Mouse (Mus musculus) right cerebral cortex, postnatal 10 days (tissue): ENCODE data around the gene Hddc2.
"Not testable (repeated sequence)": the region's sequence is repeated elsewhere in the genome, so short reads cannot be mapped to it uniquely, and the experiment has no call there.

Experiments
- DNase-seq, 2 experiments: peaks; one replicate each; pipeline ENCODE4 v3.0.0; 2021; ENCODE audit warnings: low spot score in 2 of 2

Hddc2 gene

DNA sequence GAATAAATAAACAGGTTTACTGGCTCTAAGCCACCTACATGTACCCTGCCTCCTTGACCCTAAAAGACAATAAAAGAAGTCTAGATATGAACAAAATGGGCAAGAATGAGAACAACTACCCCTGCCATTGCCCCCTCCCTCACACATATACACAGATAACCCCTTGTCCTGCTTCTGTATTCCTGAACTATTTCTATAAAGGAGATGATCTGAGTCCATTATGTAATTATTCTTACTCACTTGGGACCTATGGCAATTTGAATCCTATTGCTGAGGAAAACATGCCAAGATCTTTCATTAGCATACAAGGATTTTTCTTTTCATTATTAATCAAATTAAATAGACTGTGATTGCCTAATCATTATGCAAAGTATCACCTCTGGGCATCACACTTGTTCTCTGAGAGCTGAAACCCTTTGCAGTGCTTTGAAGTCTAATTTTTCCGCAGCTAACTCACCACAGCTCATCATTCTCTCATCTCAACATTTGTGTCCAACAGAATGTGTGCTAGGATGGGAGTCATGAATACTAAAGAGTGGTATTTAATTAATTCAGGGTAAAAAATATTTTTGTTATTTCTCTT is 39.8 kb downstream of the Hddc2 start:
- no peak for DNase-seq

DNA sequence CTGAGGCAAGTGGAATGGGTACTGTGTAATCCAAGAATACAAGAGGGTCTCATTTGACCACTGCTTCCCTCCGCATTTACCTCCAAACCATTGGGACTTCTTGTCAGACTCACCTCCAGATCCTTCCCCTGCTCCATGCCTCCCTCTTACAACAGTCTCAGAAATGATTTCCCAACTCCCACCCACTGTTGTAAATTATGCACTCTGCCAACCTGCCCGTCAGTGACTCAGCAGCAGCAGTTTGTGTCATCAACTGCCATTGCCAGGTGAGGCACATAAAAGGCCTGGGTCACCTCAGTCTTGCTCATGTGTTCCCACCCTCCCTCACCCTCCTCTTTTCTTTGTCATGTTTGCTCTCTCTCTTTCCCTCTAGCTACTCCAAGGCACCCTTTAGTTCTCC is 41.0 kb downstream of the Hddc2 start:
- DNase-seq, result no peak

DNA sequence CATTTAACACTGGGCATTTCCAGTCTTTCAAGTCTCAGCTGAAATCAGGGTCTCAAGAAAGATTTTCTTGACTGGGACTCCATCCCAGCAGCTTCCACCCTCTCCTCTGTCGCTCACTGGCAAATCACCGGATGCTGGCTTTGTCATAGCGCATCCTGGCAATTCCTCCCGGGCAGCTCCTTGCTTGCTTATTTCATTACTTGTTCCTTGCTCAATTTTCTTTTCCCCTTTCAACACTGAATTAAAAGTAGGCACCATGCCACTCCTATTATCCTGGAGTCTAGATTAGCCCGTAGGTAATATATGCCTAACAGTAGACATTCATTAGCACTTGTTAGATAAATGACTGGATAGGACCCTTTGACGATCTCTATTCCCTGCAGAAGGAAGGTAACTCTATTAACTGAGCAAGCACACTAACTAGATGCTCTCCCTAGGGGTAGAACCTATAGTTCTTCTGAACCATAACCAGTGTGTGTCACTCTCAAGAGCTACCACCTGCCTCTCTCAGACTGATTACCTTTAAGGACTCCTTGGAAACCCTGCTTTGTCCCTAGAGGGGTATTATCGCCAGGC is 41.8 kb downstream of the Hddc2 start:
- DNase-seq, result no peak

DNA sequence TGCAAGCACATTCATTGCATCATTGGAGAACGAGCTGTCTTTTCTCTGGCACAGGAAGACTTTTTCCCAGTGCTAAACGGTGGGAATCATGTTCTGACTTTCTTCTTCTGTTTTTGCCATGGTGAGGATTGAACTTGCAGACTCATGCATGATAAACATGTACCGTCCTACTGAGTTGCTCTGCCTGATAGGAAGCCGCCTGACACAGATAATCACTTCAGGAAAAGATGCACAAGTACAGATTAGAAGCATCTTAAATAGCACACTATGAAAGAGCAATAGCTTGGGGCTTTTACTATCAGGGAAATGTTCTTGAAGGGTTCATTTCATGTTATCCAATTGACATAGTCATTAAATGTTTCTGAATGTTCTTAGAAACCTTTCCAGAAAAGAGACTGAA is 46.6 kb downstream of the Hddc2 start:
- DNase-seq, result no peak

DNA sequence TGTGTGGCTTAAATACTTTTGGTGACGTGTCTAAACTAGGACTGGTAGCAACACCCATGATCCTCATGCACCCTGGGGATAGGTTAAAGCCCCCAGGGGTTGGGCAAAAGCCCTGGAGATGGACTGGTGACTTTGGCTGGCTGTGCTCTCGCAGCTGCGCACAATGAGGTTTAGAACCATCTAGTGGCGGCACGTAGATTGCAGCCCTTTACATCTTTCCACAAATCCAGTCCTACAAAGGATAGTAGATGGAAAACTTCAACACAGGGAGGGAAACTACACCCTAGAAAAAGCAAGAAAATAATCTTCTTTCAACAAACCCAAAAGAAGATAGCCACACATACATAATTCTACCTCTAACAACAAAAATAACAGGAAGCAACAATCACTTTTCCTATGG is 57.0 kb downstream of the Hddc2 start:
- not testable (repeated sequence) for DNase-seq
